Mouse (Mus musculus) cortical plate, adult 2 months (tissue): ENCODE data around the gene Gm7075.

ENCODE experiments used
- CTCF ChIP-seq: fragments of 200-500 bp; IDR thresholded peaks from 2 replicates; pipeline ENCODE4 v1.5.1; 2011; ENCODE audit warnings: mild to moderate bottlenecking, control low read depth, low read length; ENCODE audit not compliant: insufficient read depth; ENCODE audit errors: extremely low read depth
- POLR2A ChIP-seq: fragments of 200-500 bp; IDR thresholded peaks from 2 replicates; pipeline ENCODE4 v1.6.1; 2011; ENCODE audit warnings: mild to moderate bottlenecking, low read length, control low read depth; ENCODE audit not compliant: insufficient read depth; ENCODE audit errors: extremely low read depth

- no peak for TF ChIP-seq CTCF
- no peak for TF ChIP-seq POLR2A
These were observed 11.3 kb upstream of the Gm7075 start for GRCm38 (mm10) chr10:63432887-63433286.
